Mouse (Mus musculus) stomach, postnatal 0 days (tissue): ENCODE data around the gene Eef2. TPM values are rescaled to one million over a fixed set of nuclear protein-coding genes. Genes with fewer than 3 reads are reported as not detected.

ENCODE experiments used
- ATAC-seq: fragments of 200-750 bp; cut with Nextera tagmentation; 2 replicates; pipeline ENCODE4 v1.8.0; 2017; ENCODE audit not compliant: low FRiP score, low TSS enrichment
- DNase-seq: peaks from one replicate; pipeline ENCODE4 v3.0.0-alpha.2; 2016; ENCODE audit warnings: low spot score
- H3K27ac ChIP-seq: fragments of 300-500 bp; sonication (generic); replicated peaks from 2 replicates; pipeline ENCODE4 v1.5.1; 2014; ENCODE audit warnings: mild to moderate bottlenecking, control low read depth
- H3K27me3 ChIP-seq: fragments of 300-500 bp; sonication (generic); 2 replicates; pipeline ENCODE4 v1.6.1; 2014; ENCODE audit warnings: low read length; ENCODE audit not compliant: control insufficient read depth, insufficient read depth
- H3K36me3 ChIP-seq: fragments of 300-500 bp; sonication (generic); 2 replicates; pipeline ENCODE4 v1.6.1; 2014; ENCODE audit warnings: low read length, mixed read lengths; ENCODE audit not compliant: control insufficient read depth, insufficient read depth
- H3K4me1 ChIP-seq: fragments of 300-500 bp; sonication (generic); replicated peaks from 2 replicates; pipeline ENCODE4 v1.6.1; 2014; ENCODE audit warnings: antibody characterized with exemption; ENCODE audit not compliant: control insufficient read depth, insufficient read depth
- H3K4me2 ChIP-seq: fragments of 300-500 bp; sonication (generic); replicated peaks from 2 replicates; pipeline ENCODE4 v1.6.1; 2014; ENCODE audit warnings: low read depth, mild to moderate bottlenecking, control low read depth, moderate library complexity
- H3K4me3 ChIP-seq: fragments of 300-500 bp; sonication (generic); 2 replicates; pipeline ENCODE4 v1.5.1; 2014; ENCODE audit warnings: low read depth, low read length, control low read depth
- H3K9ac ChIP-seq: fragments of 300-500 bp; sonication (generic); 2 replicates; pipeline ENCODE4 v1.6.1; 2014; ENCODE audit warnings: mild to moderate bottlenecking, low read length, control low read depth, mixed read lengths
- H3K9me3 ChIP-seq: fragments of 300-500 bp; sonication (generic); 2 replicates; pipeline ENCODE4 v1.6.1; 2016; ENCODE audit warnings: low read length; ENCODE audit not compliant: control insufficient read depth
- CTCF ChIP-seq: IDR thresholded peaks from 2 replicates; pipeline ENCODE4 v1.5.1; 2016; ENCODE audit warnings: antibody characterized with exemption, low read depth, mild to moderate bottlenecking, moderate library complexity
- EP300 ChIP-seq: optimal IDR thresholded peaks from 2 replicates; pipeline ENCODE3; 2016; ENCODE audit warnings: antibody characterized with exemption
- WGBS: fragments of 180-500 bp; shearing (Covaris S2); extraction: QIAGEN DNeasy Blood & Tissue Kit; methylation state at CpG from one replicate; pipeline ENCODE4 v1.1.7; 2014; 5-methylcytosine and 5-hydroxymethylcytosine counted together
- polyA plus RNA-seq: library from polyadenylated mRNA; unstranded; fragments of >200 nt; fragmentation: Nextera tagmentation; extraction: Ambion mirVana; gene quantifications from 2 replicates; pipeline ENCODE4 v1.2.1, GENCODE M21; 2015

The Eef2 gene
- polyA plus RNA-seq, 1 experiment from 2014 or later = 337 TPM

GRCm38 (mm10) chr10:81196470-81197065 lies 20.1 kb downstream of the Eef2 start:
- Histone ChIP-seq H3K9ac (no peak overlapping the region), H3K27me3 (no peaks in the 10 kb centered on the region), H3K4me1 (peaks cover 2% of the 10 kb centered on the region; the same call in 1 of the 2 replicates), H3K9me3 (no peaks in the 10 kb centered on the region), H3K4me3 (no peak overlapping the region), H3K36me3 (no peaks in the 10 kb centered on the region), H3K27ac (peak overlapping the region; percentile 93), H3K4me2 (no peak overlapping the region)
- no peak for ATAC-seq
- DNase-seq = no peak
- TF ChIP-seq EP300 (no peak), CTCF (no peak)
- 60% methylated on average over 11 of the region's 11 CpGs for WGBS

- Histone ChIP-seq H3K4me2 (no peak overlapping the region), H3K9ac (no peak overlapping the region), H3K4me1 (0 out of 2 replicates have a peak, but pooled peaks cover 2% of the 10 kb centered on the region), H3K27ac (no peak overlapping the region), H3K36me3 (no peaks in the 10 kb centered on the region), H3K27me3 (no peaks in the 10 kb centered on the region), H3K4me3 (no peak overlapping the region), H3K9me3 (no peaks in the 10 kb centered on the region)
- 48% methylated on average over 6 of the region's 6 CpGs for WGBS
- TF ChIP-seq EP300 (no peak), CTCF (no peak)
- ATAC-seq (no peak), DNase-seq (no peak)
These were observed 20.9 kb downstream of the Eef2 start for GRCm38 (mm10) chr10:81197305-81197704.

GRCm38 (mm10) chr10:81198230-81198629 lies 21.8 kb downstream of the Eef2 start:
- TF ChIP-seq EP300 = no peak
- peak; percentile 90 for TF ChIP-seq CTCF
- H3K36me3 ChIP-seq = no peaks in the 10 kb centered on the region
- no peak overlapping the region for H3K9ac ChIP-seq
- 3% methylated on average over 9 of the region's 9 CpGs for WGBS
- no peak overlapping the region for H3K27ac ChIP-seq
- no peak overlapping the region for H3K4me3 ChIP-seq
- H3K9me3 ChIP-seq = no peaks in the 10 kb centered on the region
- ATAC-seq = no peak
- no peaks in the 10 kb centered on the region for H3K27me3 ChIP-seq
- peak; percentile 70 for DNase-seq
- H3K4me2 ChIP-seq = no peak overlapping the region
- no peaks in the 10 kb centered on the region for H3K4me1 ChIP-seq

GRCm38 (mm10) chr10:81198990-81199389 lies 22.6 kb downstream of the Eef2 start:
- Histone ChIP-seq H3K27me3 (no peaks in the 10 kb centered on the region), H3K4me2 (no peak overlapping the region), H3K4me1 (no peaks in the 10 kb centered on the region), H3K4me3 (no peak overlapping the region), H3K9me3 (no peaks in the 10 kb centered on the region), H3K27ac (no peak overlapping the region), H3K36me3 (no peaks in the 10 kb centered on the region), H3K9ac (no peak overlapping the region)
- 86% methylated on average over 6 of the region's 6 CpGs for WGBS
- ATAC-seq = no peak
- no peak for DNase-seq
- 0 out of 2 replicates have a peak, but pooled peaks have one; percentile 4 for TF ChIP-seq CTCF
- TF ChIP-seq EP300 = no peak

DNA sequence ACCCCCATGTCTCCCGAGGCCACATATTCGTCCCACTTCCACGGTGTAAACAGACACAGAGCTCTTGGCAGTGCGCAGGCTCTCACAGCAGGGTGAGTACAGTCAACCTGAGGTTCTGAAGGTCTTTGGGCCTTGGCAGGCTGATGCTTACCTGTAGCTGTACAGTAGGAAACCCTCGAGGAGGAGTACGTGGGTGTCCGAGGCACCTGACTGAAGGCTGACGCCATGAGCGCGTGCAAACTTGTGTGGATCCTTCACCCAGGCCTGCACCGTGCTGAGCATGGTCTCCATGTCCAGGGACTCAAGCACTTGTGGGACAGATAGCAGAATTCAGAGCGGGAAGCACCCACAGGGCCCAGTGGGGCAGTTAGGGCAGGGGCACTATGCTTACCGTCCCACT lies 23.7 kb downstream of the Eef2 start:
- ATAC-seq = no peak
- Histone ChIP-seq H3K36me3 (no peaks in the 10 kb centered on the region), H3K27me3 (no peaks in the 10 kb centered on the region), H3K27ac (no peak overlapping the region), H3K4me1 (no peaks in the 10 kb centered on the region), H3K4me2 (no peak overlapping the region), H3K9ac (no peak overlapping the region), H3K4me3 (no peak overlapping the region), H3K9me3 (no peaks in the 10 kb centered on the region)
- DNase-seq = no peak
- 81% methylated on average over 13 of the region's 13 CpGs for WGBS
- TF ChIP-seq CTCF = no peak

DNA sequence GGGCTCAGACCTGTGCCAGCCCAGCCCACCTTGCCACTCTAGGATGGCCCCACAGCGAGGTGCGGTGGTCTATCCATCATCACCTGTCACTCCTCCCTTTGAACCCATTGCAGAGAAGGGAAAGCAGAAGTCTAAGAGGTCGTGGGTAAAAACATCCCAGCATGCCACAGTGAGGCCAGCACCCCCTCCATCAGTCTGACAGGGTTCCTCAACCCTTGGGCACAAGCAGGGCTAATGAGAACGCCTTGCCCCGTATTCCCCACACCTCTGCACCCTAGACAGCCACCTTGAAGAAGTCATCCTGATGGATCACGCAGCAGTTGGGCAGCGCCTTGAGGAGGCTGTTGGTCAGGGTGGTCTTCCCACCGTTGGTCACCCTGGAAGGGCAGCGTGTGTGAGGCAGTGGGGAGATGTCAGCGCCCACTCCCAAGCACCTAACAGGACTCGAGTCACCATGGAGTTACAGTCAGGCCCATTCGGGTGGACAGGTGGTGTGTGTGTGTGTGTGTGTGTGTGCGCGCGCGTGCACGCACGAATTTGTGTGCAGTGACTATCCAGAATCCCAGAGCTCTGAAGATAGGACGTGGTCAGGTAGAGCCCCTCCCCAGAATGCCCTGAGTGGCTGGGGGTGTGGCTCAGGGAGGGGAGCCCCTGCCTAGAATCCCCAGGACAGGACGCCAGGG lies 24.3 kb downstream of the Eef2 start:
- no peak overlapping the region for H3K4me3 ChIP-seq
- H3K27me3 ChIP-seq = no peaks in the 10 kb centered on the region
- no peak for DNase-seq
- no peaks in the 10 kb centered on the region for H3K36me3 ChIP-seq
- no peak for ATAC-seq
- no peaks in the 10 kb centered on the region for H3K9me3 ChIP-seq
- H3K4me2 ChIP-seq = no peak overlapping the region
- no peak overlapping the region for H3K9ac ChIP-seq
- WGBS = 69% methylated on average over 20 of the region's 20 CpGs
- H3K4me1 ChIP-seq = no peaks in the 10 kb centered on the region
- TF ChIP-seq CTCF (no peak), EP300 (no peak)
- no peak overlapping the region for H3K27ac ChIP-seq
